Mouse (Mus musculus) lung, embryonic 15.5 days (tissue): ENCODE measurements around the gene Gpn1. TPM values are rescaled to one million over a fixed set of nuclear protein-coding genes. Genes with fewer than 3 reads are reported as not detected.

Experiments used
- ATAC-seq: fragments of 200-750 bp; cut with Nextera tagmentation; 2 replicates; pipeline ENCODE4 v1.8.0; 2017; ENCODE audit warnings: moderate number of reproducible peaks, borderline replicate concordance; ENCODE audit not compliant: low FRiP score, low TSS enrichment; ENCODE audit errors: extremely low read depth
- H3K27ac ChIP-seq: fragments of 300-500 bp; sonication (generic); 2 replicates; pipeline ENCODE4 v1.5.1; 2015; ENCODE audit warnings: moderate library complexity, mild to moderate bottlenecking, inconsistent platforms
- H3K27me3 ChIP-seq: fragments of 300-500 bp; sonication (generic); 2 replicates; pipeline ENCODE4 v1.6.1; 2015; ENCODE audit warnings: inconsistent platforms
- H3K36me3 ChIP-seq: fragments of 300-500 bp; sonication (generic); 2 replicates; pipeline ENCODE4 v1.6.1; 2015; ENCODE audit warnings: inconsistent platforms
- H3K4me1 ChIP-seq: fragments of 300-500 bp; sonication (generic); 2 replicates; pipeline ENCODE4 v1.6.1; 2015; ENCODE audit warnings: inconsistent platforms
- H3K4me2 ChIP-seq: fragments of 300-500 bp; sonication (generic); 2 replicates; pipeline ENCODE4 v1.6.1; 2015; ENCODE audit warnings: inconsistent platforms, mild to moderate bottlenecking, moderate library complexity
- H3K4me3 ChIP-seq: fragments of 300-500 bp; sonication (generic); 2 replicates; pipeline ENCODE4 v1.5.1; 2015; ENCODE audit warnings: mild to moderate bottlenecking, inconsistent platforms
- H3K9ac ChIP-seq: fragments of 300-500 bp; sonication (generic); 2 replicates; pipeline ENCODE4 v1.6.1; 2015; ENCODE audit warnings: inconsistent platforms
- H3K9me3 ChIP-seq: fragments of 300-500 bp; sonication (generic); 2 replicates; pipeline ENCODE4 v1.6.1; 2016; ENCODE audit warnings: inconsistent platforms
- WGBS: fragments of 180-500 bp; shearing (Covaris S2); methylation state at CpG from one replicate; pipeline ENCODE4 v1.1.7; 2015; 5-methylcytosine and 5-hydroxymethylcytosine counted together
- polyA plus RNA-seq: library from polyadenylated mRNA; unstranded; fragments of >200 nt; fragmentation: Nextera tagmentation; extraction: Ambion mirVana; gene quantifications from 2 replicates; pipeline ENCODE4 v1.2.1, GENCODE M21; 2015

Gene Gpn1
- polyA plus RNA-seq, 1 experiment from 2014 or later, result 63.8 TPM

GRCm38 (mm10) chr5:31562036-31562666 is 67.6 kb downstream of the Gpn1 start:
- Histone ChIP-seq H3K4me3 (no peak overlapping the region), H3K27me3 (no peaks in the 10 kb centered on the region), H3K36me3 (peaks cover 18% of the 10 kb centered on the region), H3K27ac (peak overlapping the region; percentile 66), H3K9ac (no peak overlapping the region), H3K4me2 (no peak overlapping the region), H3K9me3 (no peaks in the 10 kb centered on the region), H3K4me1 (peaks cover 4% of the 10 kb centered on the region)
- WGBS, result 60% methylated on average over 7 of the region's 7 CpGs
- no peak for ATAC-seq

Other genes with a start within 250 kb of the Gpn1 start
- 36.4 and 37.9 TPM in 2 replicates for gene Krtcap3, start 243.1 kb upstream of the Gpn1 start, polyA plus RNA-seq
- gene Ift172, start 203.6 kb upstream of the Gpn1 start, polyA plus RNA-seq, result 33.8 and 37.2 TPM in 2 replicates
- gene Fndc4, start 198.7 kb upstream of the Gpn1 start, polyA plus RNA-seq, result 51.5 and 54.8 TPM in 2 replicates
- 0.07 and 0.16 TPM in 2 replicates for gene Gckr, start 197.3 kb upstream of the Gpn1 start, polyA plus RNA-seq
- 48.2 and 55.3 TPM in 2 replicates for gene Zfp512, start 42.3 kb upstream of the Gpn1 start, polyA plus RNA-seq
- not detected in 2 replicates for gene 4930548H24Rik, start 9.0 kb upstream of the Gpn1 start, polyA plus RNA-seq
- gene Slc4a1ap, start 32.3 kb downstream of the Gpn1 start, polyA plus RNA-seq, result 23.4 and 31.2 TPM in 2 replicates
- gene Supt7l, start 33.1 kb downstream of the Gpn1 start, polyA plus RNA-seq, result 20.9 and 24.4 TPM in 2 replicates
- 275 and 287 TPM in 2 replicates for gene Mrpl33, start 102.2 kb downstream of the Gpn1 start, polyA plus RNA-seq
- 3.0 and 3.7 TPM in 2 replicates for gene Rbks, start 202.9 kb downstream of the Gpn1 start, polyA plus RNA-seq
- 56.1 and 59.9 TPM in 2 replicates for gene Babam2, start 202.9 kb downstream of the Gpn1 start, polyA plus RNA-seq